Mouse (Mus musculus) right cerebral cortex, postnatal 4 days (tissue): ENCODE data around the gene Irx4.

ENCODE experiments used
- DNase-seq: peaks from one replicate; pipeline ENCODE4 v3.0.0-alpha.2; 2022

The Irx4 gene

GRCm38 (mm10) chr13:73260354-73261035 is at the start of gene Irx4:
TSS of gene Irx4 (plus strand) at chr13:73260479.
- no peak for DNase-seq

DNA sequence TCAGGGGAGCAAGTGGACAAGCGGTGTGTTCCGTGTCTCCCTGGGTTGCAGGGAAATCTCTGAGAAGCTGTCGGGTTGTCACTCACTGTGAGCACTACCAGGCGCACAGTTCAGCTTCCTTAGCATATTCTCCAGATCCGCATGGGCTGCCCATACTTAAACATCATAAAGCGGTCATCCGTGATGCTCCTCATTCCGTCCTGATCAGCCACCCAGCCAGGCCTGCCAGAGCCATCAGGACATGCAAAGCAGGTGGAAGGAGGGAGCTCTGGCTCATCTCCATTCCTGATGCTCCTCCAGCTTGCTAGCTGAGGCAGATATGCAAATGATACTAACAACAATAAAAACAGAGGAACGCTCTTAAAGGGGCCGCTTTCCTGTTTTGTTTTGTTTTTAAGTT is 46.0 kb upstream of the Irx4 start:
- no peak for DNase-seq

DNA sequence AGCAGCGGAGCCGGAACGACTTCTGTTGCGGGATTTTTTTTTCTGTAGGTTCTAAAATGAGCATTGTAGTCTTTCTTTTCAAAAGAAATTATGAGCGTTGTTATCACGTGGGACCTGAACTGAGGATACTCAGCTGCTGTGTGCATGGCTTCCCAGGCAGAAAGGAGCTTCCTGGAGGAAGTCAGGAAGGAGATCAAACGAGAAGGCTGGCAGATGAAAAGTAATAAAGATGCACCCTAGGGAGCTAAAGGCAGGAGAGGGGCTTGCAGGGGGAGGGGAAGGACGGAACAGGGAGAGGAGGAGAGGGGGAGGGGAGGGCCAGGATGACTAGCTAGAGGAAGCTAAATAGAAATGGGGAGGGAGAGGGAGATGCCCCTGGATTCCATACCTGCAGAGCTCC is 23.8 kb upstream of the Irx4 start:
- DNase-seq: no peak

DNA sequence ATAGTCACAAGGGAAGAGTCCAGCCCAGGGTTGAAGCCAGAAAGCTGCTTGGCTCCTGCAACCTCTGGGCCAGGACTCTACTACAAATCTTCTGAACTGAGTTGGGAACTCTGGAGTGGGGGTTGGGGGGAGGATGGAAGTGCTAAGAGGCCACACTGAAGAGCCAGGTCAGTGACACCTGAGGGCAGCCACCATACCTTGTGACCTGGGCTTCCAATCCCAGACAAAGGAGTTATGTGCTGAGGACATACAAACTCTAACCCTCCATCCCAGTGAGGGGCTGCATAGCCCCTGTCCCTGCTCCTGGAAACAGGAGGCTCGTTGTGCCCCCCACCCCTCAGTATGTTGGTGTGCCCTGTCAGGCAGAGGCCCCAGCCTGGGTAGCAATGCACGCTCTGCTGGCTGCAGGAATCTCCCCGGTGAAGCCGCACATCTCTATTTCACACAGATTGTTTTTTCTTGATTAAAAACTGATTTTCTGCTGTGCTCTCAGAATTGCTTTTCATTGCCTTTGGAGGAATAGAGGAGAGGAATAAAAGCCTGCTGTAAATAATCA is 21.0 kb upstream of the Irx4 start:
- DNase-seq: no peak

- no peak for DNase-seq
These were observed 17.7 kb upstream of the Irx4 start for GRCm38 (mm10) chr13:73242556-73242955.

DNA sequence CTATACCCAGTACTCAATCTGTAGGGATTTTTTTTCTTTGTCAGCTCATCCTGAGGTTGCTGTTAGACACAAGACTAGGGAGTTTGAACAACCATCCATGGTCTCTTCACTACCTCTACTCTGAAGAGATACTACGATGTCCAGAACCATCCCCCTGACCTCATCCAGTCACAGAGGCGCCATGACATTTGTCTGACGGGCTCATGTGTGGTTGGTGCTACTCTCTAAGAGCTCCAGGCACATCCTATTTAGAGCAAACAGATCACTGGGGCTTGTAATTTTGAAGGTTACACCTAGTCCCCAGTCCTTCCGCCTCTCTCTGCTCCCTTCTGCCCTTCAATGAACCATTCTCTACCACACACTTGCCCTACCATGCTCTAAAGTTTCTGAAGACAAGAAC is 13.3 kb upstream of the Irx4 start:
- DNase-seq: no peak

- no peak for DNase-seq
These were observed 9.1 kb upstream of the Irx4 start for GRCm38 (mm10) chr13:73251222-73251621.

DNA sequence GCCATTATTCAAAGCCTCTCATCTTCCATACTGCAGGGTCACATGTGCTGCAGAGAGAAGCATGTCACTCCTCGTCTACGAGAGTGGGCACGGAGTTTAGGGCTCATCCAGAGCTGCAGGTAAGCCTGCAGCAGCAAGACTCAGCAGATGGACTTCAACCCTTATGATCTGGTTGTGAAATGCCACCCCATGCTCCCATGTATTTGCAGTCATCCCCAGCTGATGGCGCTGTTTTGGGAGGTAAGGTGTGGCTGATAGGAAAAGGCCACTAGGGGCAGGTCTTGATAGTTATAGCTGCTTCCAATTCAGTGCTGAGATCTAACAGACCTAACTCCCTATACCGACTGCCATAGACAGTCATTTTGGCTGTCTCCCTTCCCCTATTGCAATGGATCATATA is 8.3 kb upstream of the Irx4 start:
- DNase-seq: no peak

DNA sequence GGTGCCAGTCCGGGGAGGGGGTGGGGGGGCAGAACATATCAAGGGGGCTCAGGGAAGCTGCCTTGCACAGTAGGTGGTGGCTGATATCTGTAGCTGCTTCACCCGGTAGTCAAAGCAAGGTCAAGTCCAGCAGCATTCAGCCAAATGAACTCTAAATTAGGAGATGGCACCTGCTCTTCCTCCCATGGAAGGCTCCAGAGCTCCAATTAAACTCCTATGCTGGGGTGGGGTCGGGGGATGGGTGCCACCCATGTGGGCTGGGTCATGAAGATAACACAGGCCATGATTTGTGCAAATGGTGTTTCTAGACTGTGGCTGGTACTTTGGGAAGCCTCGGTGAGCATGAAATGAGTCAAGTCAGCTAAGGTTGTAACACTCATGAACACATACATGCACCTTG is 1.9 kb upstream of the Irx4 start:
- no peak for DNase-seq

- no peak for DNase-seq
These were observed 514 bp upstream of the Irx4 start for GRCm38 (mm10) chr13:73259577-73260353.

GRCm38 (mm10) chr13:73261036-73261730 is 904 bp downstream of the Irx4 start:
- no peak for DNase-seq

GRCm38 (mm10) chr13:73261881-73262280 is 1.6 kb downstream of the Irx4 start:
- no peak for DNase-seq

DNA sequence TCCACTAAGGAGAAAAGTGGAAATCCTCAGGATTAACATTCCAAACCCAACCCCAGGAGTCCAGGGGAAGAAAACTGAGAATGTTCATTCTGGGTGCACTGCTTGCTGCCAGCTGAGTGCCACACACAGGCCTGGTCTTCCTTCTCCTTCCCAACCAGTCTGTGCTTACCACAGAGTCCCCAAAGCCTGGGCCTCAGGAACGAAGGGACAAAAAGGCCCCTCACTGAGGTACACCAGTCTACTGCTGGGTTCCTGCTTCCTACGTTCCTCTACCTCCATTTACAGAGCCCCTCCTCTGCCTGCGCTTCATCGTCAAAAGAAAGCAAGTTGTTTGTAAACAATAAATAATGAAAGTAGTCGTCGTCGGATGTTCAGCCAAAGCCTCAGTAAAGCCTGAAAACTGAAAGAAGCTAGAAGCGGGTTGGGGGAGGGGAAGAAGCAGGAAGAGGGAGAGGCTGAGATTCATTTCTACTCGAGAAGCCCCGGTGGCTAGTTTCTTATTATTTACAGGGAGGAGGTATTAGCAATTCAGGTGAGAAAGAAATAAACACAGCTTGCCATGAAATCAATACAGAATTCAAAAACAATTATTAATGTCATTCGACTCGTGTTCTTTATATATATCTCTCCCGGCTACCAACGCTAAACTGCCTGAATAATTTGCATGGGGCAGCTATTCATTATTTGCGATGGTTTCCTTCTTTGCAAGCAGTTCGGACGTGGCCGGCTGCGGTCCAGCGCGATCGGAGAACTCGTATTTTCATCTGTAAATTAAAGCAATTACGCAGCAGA is 2.3 kb downstream of the Irx4 start:
- no peak for DNase-seq

- no peak for DNase-seq
These were observed 3.1 kb downstream of the Irx4 start for GRCm38 (mm10) chr13:73263128-73263971.

DNA sequence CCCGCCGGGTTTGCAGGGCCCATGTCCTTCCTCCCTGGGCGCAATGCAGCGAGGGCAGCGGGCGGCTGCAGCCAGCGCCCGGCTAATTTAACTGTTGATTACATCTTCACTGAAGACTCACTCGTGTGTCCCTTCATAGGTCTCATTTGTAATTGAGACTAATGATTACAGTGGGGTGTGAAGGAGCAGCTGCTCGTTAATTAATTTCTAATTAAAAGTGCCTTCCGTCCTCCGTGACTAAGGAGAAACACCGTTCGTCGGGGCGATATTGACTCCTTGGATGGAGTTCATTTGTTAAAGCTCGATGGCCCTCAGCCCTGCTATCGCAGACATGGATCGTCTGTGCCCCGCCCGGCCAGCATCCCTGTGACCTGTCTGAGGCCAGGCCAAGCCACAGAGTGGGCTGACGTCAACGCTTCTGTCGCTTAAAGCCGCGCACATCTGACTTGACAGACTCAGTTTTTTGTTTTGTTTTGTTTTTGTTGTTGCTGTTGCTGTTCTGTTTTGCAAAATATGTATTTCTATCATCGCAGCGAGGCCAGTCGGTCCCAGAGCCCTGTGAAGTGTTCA is 4.0 kb downstream of the Irx4 start:
- no peak for DNase-seq

- no peak for DNase-seq
These were observed 4.6 kb downstream of the Irx4 start for GRCm38 (mm10) chr13:73264831-73265230.

- no peak for DNase-seq
These were observed 5.2 kb downstream of the Irx4 start for GRCm38 (mm10) chr13:73265442-73265841.

DNA sequence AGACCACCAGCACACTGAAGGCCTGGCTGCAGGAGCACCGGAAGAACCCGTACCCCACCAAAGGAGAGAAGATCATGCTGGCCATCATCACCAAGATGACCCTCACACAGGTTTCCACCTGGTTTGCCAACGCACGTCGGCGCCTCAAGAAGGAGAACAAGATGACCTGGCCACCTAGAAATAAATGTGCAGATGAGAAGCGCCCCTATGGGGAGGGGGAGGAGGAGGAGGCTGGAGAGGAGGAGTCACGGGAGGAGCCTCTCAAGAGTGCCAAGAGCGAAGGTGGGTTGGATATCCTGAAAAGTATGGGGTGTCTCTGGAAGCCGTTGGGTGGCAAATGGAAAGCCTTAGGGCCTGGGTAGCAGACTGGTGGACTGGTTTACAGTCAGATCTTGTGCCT is 7.3 kb downstream of the Irx4 start:
- no peak for DNase-seq

- DNase-seq: no peak
These were observed 8.4 kb downstream of the Irx4 start for GRCm38 (mm10) chr13:73268702-73269101.

DNA sequence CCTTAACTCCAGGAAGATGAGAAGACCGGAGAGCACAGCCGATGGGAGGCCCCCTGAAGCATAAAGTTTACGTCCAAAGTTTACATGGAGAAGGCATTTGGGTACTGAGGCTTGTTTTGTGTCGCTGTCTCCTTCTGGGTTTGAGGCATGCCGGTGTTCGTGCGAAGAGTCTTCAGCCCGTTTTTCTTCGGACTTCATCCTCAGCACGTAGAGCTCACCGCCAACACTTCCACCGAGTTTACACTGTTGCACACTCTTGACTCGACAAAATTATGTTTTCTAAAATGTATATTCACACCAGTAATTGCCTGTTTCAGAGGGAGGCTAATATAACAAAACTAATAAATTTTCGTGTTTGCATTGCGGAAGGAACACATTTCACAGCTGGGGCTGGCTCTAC is 9.0 kb downstream of the Irx4 start:
- no peak for DNase-seq

- no peak for DNase-seq
These were observed 9.6 kb downstream of the Irx4 start for GRCm38 (mm10) chr13:73269891-73270290.
